Mouse (Mus musculus): ENCODE results near the gene Gm38393. TPM values are rescaled to one million over a fixed set of nuclear protein-coding genes. Genes with fewer than 3 reads are reported as not detected.

Gene Gm38393
- 1 to 10 TPM; 1.2 to 2.5 TPM for total RNA-seq (2021)
- long read RNA-seq, experiment 1, result 0 reads
- long read RNA-seq, experiment 2, result 0 reads

DNA sequence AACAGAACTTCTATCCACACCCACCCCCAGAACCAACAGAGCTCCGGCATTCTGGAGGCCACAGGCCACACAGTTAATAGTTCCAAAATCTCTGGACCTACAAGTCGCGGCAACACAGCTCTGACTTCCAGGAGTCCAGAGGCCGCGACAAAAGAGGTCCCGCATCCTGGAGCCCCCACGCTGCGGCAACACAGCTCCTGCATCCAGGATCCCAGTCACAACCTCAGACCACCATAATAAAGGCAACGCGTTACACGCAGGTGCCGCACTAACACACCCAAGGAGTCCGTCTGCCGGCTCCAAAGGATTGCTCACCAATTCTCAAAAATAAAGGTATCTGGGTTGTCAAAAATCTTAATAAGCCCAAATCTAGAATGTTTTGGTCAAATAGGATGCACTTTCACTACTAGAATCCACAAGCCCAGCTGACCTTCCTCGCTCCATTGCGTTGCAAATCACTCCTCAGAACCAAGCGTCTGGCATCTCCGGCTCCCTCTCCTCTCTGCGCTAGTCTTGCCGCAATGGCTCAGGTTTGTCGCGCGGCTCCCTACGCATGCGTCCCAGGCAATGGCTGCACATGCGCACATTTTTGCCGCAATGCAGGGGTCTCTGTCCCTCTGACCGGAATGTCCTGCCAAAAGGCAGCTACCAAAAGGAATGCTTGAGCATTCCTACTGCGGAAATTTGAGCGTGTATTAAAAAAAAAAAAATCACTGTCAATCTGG lies at the start of gene Gm38393, which contains the start of gene Snurf:
Gene Gm38393 (minus strand): TSS at position 459 of the 725 bp plus-strand sequence.
Gene Snurf (minus strand): TSS at position 444 of the 725 bp plus-strand sequence.
- peak; percentile 40 for DNase-seq

DNA sequence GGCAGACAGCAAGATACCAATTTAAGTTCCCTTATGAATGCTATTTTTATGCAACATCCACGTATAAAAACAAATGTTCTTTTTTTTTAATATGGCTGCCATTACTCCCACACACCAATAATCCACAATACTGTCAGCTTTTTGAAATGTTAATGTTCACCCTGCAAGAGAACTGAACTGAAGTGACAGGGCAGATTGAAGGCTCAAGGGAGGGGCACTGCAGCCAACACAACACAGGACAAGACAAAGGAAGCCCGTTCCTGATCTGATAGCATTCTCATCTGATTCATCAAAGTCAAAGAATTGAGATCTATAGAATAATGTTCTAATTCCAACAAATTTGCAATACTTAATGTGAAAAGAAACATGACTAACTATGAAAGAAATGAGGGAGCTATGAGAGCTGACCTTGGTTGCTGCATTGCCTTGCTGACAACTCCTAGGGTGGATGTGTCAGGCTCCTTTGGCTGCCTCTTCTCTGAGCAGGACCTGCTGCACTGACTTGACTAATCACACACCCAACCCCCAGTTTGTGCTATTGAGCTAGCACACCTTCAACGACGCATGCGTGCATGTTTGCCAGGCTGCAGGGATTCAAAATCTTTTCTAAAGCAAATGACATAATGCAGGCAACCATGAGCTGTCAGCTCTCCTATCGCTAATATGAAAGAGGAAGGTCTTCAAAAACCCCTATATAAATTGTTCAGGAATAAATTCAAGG lies 42.8 kb upstream of the Gm38393 start:
- DNase-seq, result no peak

DNA sequence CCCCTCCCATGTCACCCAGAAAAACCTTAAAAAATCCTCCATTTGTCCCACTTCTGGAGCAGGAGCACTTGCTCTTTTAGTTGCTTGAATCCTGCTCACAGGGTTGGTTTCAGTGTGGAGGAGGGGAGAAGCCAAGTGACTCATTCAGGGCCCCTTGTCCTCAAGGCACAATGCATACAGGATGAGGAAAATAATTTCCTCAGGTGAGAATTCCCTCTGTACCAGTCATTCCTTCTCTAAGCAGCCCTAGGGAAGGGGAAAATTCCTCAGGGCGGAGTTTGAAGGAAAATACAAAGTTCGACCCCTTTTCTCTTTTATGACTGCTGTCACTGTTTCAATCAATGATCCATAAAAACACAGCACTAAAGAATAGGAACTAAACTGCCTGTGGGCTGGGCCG lies 8.3 kb upstream of the Gm38393 start:
- DNase-seq, result no peak

DNA sequence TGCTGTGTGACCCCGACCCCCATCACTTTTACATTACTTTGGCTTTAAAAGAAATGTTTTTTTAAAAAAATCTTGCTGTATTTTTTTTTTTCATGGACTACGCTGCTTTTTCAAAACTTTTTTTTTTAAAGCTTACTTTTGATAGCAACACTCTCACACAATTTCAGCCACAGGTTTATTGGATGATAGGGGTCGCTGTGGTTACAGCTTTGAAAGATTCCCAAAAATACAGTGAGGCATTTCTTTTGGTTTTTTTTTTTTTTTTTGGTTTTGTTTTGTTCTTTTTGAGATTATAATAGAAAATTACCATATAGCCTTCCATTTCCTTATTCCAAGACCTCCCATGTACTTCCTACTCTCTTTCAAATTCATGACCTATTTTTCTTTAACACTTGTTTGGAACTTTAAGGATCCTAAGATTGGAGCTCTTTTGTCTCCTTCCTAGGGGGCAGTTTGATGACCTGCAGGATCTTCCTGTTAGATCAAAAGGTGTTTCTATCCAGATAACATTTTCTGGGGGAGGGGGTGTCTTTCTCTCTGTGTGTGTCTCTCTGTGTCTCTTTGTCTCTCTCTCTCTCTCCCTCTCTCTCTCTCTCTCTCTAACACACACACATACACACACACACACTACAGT lies 3.0 kb upstream of the Gm38393 start:
- DNase-seq, result no peak

DNA sequence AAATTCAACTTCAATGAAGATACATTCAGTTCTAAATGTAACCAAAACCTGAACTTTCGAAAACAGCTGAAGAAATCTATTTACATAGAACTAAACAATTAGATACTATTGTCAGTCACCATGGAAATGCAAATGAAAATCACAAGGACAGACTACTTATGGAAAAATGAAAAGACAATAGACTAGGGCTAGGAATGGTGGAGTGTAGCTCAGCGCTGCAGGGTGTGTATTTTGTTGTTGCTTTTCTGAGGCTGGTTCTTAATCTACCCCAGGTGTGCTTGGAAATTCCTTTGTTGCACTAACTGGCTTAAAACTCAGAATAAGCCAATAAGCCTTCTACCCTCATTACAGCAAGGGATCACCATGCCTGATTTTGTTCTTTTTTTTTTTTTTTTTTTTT lies 1.4 kb upstream of the Gm38393 start:
- DNase-seq, result no peak

DNA sequence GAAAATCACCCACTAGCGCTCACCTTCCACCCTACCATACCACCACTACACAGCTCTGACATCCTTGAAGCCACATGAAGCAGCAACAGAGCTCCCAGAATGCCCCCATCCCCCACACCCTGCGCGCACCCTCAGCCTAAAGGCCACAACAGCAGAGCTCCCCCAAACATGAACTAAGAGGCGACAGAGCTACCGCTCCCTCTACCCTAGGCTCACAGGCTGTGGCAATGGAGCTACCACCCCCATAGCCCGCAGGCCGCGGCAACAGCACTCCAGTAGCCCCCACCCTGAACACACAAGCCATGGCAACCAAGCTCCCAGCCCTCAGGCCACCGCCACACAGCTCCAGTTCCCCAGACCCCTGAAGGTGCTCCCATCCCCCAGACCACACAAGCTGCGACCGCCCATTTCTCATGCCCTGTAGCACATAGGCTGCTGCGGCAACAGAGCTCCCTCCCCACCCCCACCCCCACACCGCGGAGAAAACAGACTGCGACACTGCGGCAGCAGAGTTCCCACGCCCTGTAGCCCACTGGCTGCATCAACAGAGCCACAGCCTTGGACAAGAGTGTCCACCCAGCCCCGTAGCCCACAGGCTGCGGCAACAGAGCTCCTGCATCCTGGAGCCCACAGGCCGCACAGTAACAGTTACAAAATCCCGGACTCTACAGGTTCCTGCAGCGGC lies 801 bp downstream of the Gm38393 start:
- DNase-seq, result no peak

DNA sequence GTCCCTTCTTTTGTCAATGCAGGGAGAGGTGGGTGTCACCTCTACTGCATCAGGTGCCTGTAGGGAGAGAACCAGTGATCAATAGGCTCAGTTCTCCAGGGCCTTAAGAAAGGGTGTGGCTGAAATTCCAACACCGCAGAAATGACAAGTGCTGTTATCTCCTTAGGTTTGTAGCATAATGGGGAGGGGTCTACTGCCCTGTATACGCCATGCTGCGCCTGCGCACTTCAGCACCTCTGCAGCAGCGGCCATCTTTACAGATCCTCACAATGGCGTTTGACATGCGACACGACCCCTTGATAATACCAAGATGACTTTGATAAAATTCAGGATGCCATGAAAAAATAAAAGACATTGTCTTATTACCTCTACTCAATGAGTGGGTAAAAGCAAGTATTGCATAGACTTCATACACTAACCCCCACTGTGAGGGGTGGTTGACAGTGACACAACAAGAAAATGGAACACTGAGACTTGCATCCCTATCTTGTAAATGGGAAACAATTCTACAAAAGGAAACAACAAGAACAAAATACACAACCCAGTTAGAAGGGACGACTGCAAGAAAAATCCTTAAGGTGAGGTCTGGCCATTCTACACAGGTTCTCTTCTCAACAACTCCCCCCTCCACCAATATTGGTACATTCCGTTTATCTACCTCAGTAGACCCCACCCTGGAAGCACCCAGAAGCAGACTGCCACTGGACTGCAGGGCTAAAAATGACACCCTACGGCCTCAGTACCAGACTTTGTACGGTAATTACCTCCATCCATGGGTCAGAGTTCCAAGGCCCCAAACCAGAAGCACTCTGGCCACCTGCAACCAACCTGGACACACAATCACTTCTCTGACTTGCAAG lies 1.6 kb downstream of the Gm38393 start:
- DNase-seq, result no peak

DNA sequence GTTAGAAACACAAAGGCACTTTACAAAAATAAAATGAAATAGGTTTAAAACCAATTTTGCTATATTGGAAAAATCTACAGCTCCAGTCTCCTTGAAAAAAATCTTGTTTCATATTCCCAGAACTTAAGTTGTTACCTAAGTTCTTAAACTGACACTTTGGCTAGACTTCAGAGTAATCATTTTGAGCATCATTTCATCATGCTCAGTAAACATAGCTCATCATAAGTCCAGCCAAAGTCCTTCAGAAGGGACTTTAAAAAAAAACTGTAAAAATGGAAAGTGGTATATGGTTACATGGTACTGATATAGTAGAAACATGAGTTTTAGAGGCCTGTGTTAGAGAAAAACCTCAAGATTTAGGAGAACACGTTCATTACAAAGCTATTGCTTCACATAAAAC lies 26.2 kb downstream of the Gm38393 start:
- no peak for DNase-seq

Other genes starting within 250 kb of the Gm38393 start
- 100 to 1,000 TPM; 125 to 129 TPM for gene Snurf, start within 50 bp of the Gm38393 start, total RNA-seq (2021)
- gene Snrpn, start 135.2 kb upstream of the Gm38393 start, total RNA-seq (2021), result 10 to 100 TPM; 44.1 to 50.6 TPM

Measured in gastrocnemius, postnatal 25 days (tissue).